Mouse (Mus musculus) kidney, adult 2 months (tissue): ENCODE measurements around the gene Nfrkb.

Experiments used
- CTCF ChIP-seq: fragments of 200-500 bp; conservative IDR thresholded peaks from 2 replicates; pipeline ENCODE4 v1.5.1; 2011; ENCODE audit warnings: low read depth, mild to moderate bottlenecking, control low read depth, low read length, moderate library complexity, mixed read lengths; ENCODE audit not compliant: insufficient read depth, insufficient read length
- POLR2A ChIP-seq: fragments of 200-500 bp; IDR thresholded peaks from one replicate; pipeline ENCODE4 v1.6.1; 2011; ENCODE audit warnings: low read depth, low read length, control low read depth

- no peak for TF ChIP-seq POLR2A
- TF ChIP-seq CTCF, result no peak
Measured at GRCm38 (mm10) chr9:31365086-31365485, 20.9 kb upstream of the Nfrkb start.
